Mouse (Mus musculus) 416B (cell line): ENCODE measurements around the gene Ctu1.
"Not testable (repeated sequence)": the region's sequence is repeated elsewhere in the genome, so short reads cannot be mapped to it uniquely, and the experiment has no call there.

Experiments used
- DNase-seq: peaks from one replicate; pipeline ENCODE4 v3.0.0; 2011; ENCODE audit warnings: low read depth

Gene Ctu1

GRCm38 (mm10) chr7:43671809-43672580, at the start of gene Ctu1:
Ctu1 (plus strand) TSS chr7:43672016.
- peak; percentile 96 for DNase-seq

GRCm38 (mm10) chr7:43622927-43623326, 48.9 kb upstream of the Ctu1 start:
- DNase-seq: no peak

- DNase-seq: no peak
These were observed 48.0 kb upstream of the Ctu1 start for GRCm38 (mm10) chr7:43623819-43624218.

- DNase-seq: no peak
These were observed 46.8 kb upstream of the Ctu1 start for GRCm38 (mm10) chr7:43625065-43625464.

GRCm38 (mm10) chr7:43625794-43626422, 45.9 kb upstream of the Ctu1 start:
- no peak for DNase-seq

GRCm38 (mm10) chr7:43633940-43634339, 37.9 kb upstream of the Ctu1 start:
- DNase-seq: no peak

DNA sequence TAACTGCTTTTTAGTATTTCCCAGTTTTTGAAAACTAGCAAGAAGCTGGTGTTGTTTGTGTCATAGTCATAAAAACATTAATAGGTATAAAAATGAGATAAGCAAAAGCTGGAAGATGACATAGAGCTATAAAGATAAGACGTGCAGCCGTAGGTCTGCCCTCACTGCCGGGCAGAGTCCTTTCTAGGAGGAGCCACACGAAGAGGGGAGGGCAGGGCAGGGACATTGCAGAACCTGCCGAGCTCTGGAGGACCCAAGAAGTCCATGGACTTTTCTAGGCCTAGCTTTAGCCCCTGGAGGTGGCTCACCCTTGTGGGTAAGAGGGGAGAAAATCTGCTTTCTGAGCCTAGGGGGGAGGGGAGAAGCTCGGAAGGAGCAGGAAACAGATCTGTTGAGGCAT, 37.3 kb upstream of the Ctu1 start, which contains the start of gene Ceacam18:
Gene Ceacam18 (plus strand): TSS at position 208 of the 400 bp plus-strand sequence.
- DNase-seq: no peak

DNA sequence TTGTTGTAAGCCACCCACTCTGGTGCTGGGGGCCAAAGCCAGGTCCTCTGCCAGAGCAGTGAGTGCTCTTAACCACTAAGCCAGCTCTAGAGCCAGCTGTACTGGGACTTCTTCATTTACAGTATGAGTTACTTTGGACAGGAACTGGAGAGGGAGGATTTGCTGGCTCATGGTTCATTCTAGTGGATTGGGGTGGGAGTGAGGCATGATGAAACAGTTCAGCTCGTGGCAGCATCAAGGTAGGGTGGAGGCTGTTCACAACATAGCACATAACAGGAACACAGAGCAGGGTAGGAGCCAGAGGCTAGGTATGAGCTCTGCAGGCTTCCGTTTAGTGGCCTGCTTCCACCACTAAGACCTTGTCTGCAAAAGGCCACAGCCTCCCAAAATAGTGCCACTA, 35.6 kb upstream of the Ctu1 start:
- DNase-seq: peak; percentile 23

DNA sequence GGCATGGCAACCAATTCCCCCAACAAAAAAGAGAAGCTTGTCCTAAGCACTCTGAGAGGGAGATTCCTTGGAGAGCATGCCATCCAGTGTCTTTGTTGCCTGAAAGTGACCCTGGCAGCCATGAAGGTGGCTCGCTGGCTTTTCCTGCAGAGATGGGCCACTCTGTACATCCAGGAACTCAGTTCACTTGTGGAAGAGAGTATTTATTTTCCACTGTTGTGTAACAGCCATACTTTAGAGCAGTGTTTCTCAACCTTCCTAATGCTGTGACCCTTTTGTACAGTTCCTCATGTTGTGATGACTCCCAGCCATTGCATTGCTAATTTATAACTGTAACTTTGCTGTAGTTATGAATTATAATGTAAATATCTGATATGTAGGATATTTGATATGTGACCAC, 34.7 kb upstream of the Ctu1 start:
- DNase-seq: peak; percentile 30

- peak; percentile 66 for DNase-seq
These were observed 29.2 kb upstream of the Ctu1 start for GRCm38 (mm10) chr7:43642587-43642986.

- no peak for DNase-seq
These were observed 28.7 kb upstream of the Ctu1 start for GRCm38 (mm10) chr7:43643046-43643652.

DNA sequence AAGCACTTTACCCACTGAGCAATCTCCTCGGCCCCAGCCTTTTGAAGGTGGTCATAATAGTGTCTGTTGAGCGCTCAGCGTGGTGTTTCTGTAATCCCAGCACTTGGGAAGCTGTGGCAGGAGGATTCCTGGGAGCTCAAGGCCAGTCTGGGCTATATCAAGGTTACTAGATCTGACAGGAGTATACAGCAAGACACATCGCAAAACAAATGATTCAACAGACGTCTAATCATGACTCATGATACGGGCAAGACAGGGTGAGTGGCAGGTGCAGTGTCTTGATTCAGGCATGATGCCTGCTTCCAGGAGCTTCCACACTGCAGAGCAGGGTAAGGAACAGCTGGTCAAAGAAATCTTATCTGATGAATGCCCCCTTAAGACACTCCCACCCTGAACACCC, 19.1 kb upstream of the Ctu1 start:
- DNase-seq: no peak

GRCm38 (mm10) chr7:43654519-43654918, 17.3 kb upstream of the Ctu1 start:
- peak; percentile 41 for DNase-seq

- DNase-seq: peak; percentile 57
These were observed 15.6 kb upstream of the Ctu1 start for GRCm38 (mm10) chr7:43656232-43656631.

GRCm38 (mm10) chr7:43660002-43660401, 11.8 kb upstream of the Ctu1 start, which contains the start of gene Siglece:
Siglece (minus strand) TSS chr7:43660161.
- DNase-seq: no peak

DNA sequence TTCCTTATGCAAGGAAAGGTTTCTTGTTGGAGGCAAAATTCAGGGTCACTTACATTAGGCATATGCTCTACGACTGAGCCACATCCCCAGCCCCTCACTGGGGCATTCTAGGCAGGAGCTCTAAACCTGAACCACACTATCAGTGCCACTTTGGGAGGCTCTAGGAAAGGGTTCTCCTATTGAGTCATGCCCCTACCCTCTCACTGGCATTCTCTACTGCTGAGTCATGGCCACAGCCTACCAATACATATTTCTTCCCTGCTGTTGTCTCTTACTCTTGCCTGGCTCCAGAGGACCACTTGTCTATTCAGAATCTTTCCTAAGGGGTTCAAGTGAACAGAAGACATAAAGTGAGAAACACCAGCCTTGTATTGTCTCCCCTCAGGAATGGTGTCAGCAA, 9.0 kb upstream of the Ctu1 start:
- DNase-seq: peak; percentile 39

DNA sequence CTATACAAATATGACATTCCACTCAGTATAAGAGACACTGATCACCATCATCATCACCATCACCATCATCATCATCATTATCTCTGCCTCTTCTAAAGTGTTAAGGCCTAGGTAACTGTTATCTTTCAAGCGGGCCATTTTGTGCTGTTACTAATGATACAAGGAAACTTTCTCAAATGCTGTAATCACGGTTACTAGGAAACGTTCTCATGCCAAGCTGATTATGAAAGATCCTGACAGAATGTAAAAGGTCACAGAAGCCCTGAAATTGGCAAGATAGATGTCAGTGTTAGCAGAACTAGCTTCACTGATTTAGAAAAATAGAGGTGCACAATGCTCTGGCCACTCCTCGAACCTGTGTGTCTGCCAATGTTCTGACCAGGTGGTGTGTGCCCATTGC, 4.6 kb upstream of the Ctu1 start:
- DNase-seq: not testable (repeated sequence)

- peak; percentile 23 for DNase-seq
These were observed 3.2 kb upstream of the Ctu1 start for GRCm38 (mm10) chr7:43668582-43668981.

DNA sequence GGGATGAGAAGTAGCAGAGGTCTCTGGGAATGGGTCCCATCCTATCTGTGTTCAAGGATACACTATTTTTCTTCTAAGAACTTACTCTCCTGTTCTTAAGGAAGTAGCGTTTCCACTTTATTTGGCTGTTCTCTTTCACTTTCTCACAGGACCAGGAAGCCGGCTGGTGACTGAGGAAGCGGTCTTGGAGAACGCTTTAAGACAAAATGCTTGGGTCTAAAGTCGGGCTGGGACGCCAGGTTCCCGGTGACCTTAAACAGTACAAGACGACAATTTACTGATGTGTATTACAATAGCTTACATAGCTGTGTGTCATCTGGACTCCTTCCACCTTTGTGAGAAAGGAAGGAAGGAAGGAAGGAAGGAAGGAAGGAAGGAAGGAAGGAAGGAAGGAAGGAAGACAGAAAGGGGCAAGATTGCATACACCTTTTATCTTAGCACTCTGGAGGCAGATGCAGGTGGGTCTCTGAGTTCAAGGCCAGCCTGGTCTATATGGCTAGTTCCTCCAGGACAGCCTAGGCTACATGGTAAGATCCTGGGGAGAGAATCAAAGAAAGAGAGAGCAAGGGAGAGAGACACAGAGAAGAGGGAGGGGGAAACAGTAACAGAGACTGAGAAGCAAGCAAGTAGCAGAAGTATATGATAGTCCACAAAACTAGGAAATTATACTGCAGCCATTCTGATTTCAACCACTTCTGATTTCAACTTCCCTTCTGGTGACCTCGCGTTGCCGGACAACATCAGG, 580 bp upstream of the Ctu1 start:
- no peak for DNase-seq

DNA sequence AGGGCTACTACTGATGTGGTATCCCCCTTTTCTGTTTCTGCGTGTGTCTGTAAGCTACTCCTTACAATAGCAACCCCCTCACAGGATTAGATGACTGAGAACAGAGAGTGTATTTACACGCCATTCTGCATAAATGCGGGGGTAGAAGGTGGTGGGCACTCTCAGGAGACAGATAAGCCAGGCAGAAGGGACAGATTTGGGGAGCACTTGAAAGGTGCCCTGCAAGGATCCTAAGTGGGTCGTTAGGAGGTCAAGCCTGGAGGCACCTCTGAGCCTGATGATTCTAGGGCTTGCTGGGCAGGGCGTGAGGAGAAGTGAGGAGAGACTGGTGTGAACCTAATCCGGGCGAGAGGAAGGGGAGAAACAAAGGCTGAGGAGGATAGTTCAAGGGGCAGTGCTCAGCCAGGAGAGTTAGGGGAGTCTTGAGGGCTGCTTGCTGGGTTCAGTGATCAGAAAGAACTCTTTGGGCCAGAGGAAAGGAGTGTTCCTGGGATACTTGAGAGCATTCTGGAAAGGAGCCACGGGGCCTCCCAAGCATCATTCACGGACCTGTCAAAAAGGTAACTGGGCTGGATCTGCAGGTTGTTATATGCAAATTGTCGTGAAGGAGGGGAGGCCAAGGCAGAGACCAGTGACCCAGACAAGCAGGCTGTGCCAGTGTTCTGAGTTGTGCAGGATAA, 905 bp downstream of the Ctu1 start:
- DNase-seq: peak; percentile 18

DNA sequence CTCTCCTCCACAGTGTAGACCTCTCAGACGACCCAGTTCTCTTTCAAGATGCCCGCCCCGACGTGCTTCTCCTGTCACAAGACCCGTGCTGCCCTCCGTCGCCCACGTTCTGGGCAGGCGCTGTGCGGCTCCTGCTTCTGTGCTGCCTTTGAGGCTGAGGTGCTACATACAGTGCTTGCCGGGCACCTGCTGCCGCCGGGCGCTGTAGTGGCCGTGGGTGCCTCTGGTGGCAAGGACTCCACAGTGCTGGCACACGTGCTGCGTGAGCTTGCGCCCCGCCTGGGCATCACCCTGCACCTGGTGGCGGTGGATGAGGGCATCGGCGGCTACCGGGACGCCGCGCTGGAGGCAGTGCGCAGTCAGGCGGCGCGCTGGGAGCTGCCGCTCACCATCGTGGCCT, 3.3 kb downstream of the Ctu1 start:
- no peak for DNase-seq

- DNase-seq: peak; percentile 48
These were observed 6.7 kb downstream of the Ctu1 start for GRCm38 (mm10) chr7:43678517-43678916.
